Mouse (Mus musculus) left cerebral cortex, adult 2 months (tissue): ENCODE data around the gene Tubgcp2. TPM values are rescaled to one million over a fixed set of nuclear protein-coding genes. Genes with fewer than 3 reads are reported as not detected.
A peak's percentile ranks its signal among the peaks of the same experiment; 100 is the strongest.

Experiments
- DNase-seq, 2 experiments: peaks; one replicate each; pipeline ENCODE4 v3.0.0; 2021 to 2022; ENCODE audit warnings: low spot score in 2 of 2, mixed read lengths in 1 of 2; ENCODE audit errors: extremely low spot score in 1 of 2
- H3K27ac ChIP-seq: fragments of 200-600 bp; 2 replicates; pipeline ENCODE4 v1.8.1; 2022
- H3K4me3 ChIP-seq: fragments of 200-600 bp; 2 replicates; pipeline ENCODE4 v1.8.1; 2022
- CTCF ChIP-seq: fragments of 200-600 bp; IDR thresholded peaks from 2 replicates; pipeline ENCODE4 v1.8.1; 2022; ENCODE audit warnings: antibody characterized with exemption, mild to moderate bottlenecking, moderate library complexity
- intact Hi-C: fragments of 180-260 bp; cut with DNase I; formaldehyde crosslinking; loops from one replicate; pipeline ENCODE4 v1.15.1; 2025
- long read RNA-seq, 2 experiments: library from polyadenylated mRNA; stranded (forward); transcript quantifications; one replicate each; pipeline ENCODE4 v2.0.0; 2021; ENCODE audit warnings: borderline mapping rate in 2 of 2
- total RNA-seq, 2 experiments: library from RNA; stranded (reverse); gene quantifications; 2 replicates each; pipeline ENCODE4 v1.2.3; 2021

The Tubgcp2 gene
- total RNA-seq = 10 to 100 TPM; 34.4 to 35.0 TPM
- long read RNA-seq, experiment 1, transcript Tubgcp2-207 (18 exons, 3,060 nt) = major isoform, 20 of 46 reads
- long read RNA-seq, experiment 1, partial matches to known transcripts = 14 of 46 reads
- long read RNA-seq, experiment 1, other reads (novel, unspliced or antisense) = 9 of 46 reads
- long read RNA-seq, experiment 2, transcript Tubgcp2-207 (18 exons, 3,060 nt) = major isoform, 20 of 49 reads
- long read RNA-seq, experiment 2, partial matches to known transcripts = 11 of 49 reads
- long read RNA-seq, experiment 2, other reads (novel, unspliced or antisense) = 16 of 49 reads

GRCm38 (mm10) chr7:140036281-140037170, at the start of gene Tubgcp2, which contains the start of gene Zfp511:
Gene Tubgcp2, minus strand, starts transcription at chr7:140036669.
Gene Zfp511, plus strand, starts transcription at chr7:140036391.
- TF ChIP-seq CTCF = no peak
- Histone ChIP-seq H3K27ac (peak within 1 kb of the TSS; percentile 94), H3K4me3 (peak within 1 kb of the TSS; percentile 59)
- intact Hi-C loops = loop anchor here (2.0 kb wide), 1 partner anchor 58 kb away; the partner anchor contains the start of gene 6430531B16Rik
- peak; percentile 91 to 93 for DNase-seq

- H3K27ac ChIP-seq = peak within 1 kb of the TSS; percentile 99
- peak; percentile 90 to 92 for DNase-seq
- intact Hi-C loops = loop anchor here (5.0 kb wide), 2 partner anchors 635 to 650 kb away; no protein-coding TSS in a partner anchor
- peak; percentile 56 for TF ChIP-seq CTCF
- peak within 1 kb of the TSS; percentile 49 for H3K4me3 ChIP-seq
Observed at GRCm38 (mm10) chr7:140082242-140082678, 45.8 kb upstream of the Tubgcp2 start, which contains the start of gene Caly. Gene Caly, minus strand, starts transcription at chr7:140082548.

GRCm38 (mm10) chr7:140081408-140082241, 45.2 kb upstream of the Tubgcp2 start:
- peak overlapping the region; percentile 49 for H3K4me3 ChIP-seq
- TF ChIP-seq CTCF = no peak
- peak overlapping the region; percentile 99 for H3K27ac ChIP-seq
- intact Hi-C loops = loop anchor here (2.0 to 5.0 kb wide), 5 partner anchors 21 to 747 kb away; partner anchors contain the start of genes Echs1 and Fuom
- DNase-seq = peak; percentile 46 to 56

- Histone ChIP-seq H3K27ac (peak overlapping the region; percentile 99), H3K4me3 (peak overlapping the region; percentile 49)
- intact Hi-C loops = loop anchor here (2.0 to 5.0 kb wide), 5 partner anchors 22 to 748 kb away; partner anchors contain the start of genes Echs1 and Fuom
- no peak for TF ChIP-seq CTCF
- DNase-seq = peak; percentile 88 to 94
Observed at GRCm38 (mm10) chr7:140080503-140081156, 44.2 kb upstream of the Tubgcp2 start.

GRCm38 (mm10) chr7:140078711-140079110, 42.2 kb upstream of the Tubgcp2 start:
- H3K4me3 ChIP-seq = no peak overlapping the region
- intact Hi-C loops = loop anchor here (1.0 to 10.0 kb wide), 3 partner anchors 63 to 966 kb away; partner anchors contain the start of gene Cox8b
- peak; percentile 92 for TF ChIP-seq CTCF
- no peak overlapping the region for H3K27ac ChIP-seq
- peak; percentile 74 to 78 for DNase-seq

- Histone ChIP-seq H3K4me3 (no peak overlapping the region), H3K27ac (no peak overlapping the region)
- intact Hi-C loops = loop anchor here (1.0 to 10.0 kb wide), 3 partner anchors 64 to 967 kb away; partner anchors contain the start of gene Cox8b
- TF ChIP-seq CTCF = no peak
- no peak for DNase-seq
Observed at GRCm38 (mm10) chr7:140077698-140078097, 41.2 kb upstream of the Tubgcp2 start.

- Histone ChIP-seq H3K4me3 (no peak overlapping the region), H3K27ac (no peak overlapping the region)
- DNase-seq = no peak
- intact Hi-C loops = loop anchor here (10.0 kb wide), 1 partner anchor 975 kb away; no protein-coding TSS in a partner anchor
- TF ChIP-seq CTCF = no peak
Observed at GRCm38 (mm10) chr7:140070042-140070711, 33.7 kb upstream of the Tubgcp2 start.

- intact Hi-C loops = loop anchor here (10.0 kb wide), 1 partner anchor 163 kb away; no protein-coding TSS in a partner anchor
- Histone ChIP-seq H3K4me3 (no peak overlapping the region), H3K27ac (no peak overlapping the region)
- no peak for TF ChIP-seq CTCF
- no peak for DNase-seq
Observed at GRCm38 (mm10) chr7:140067397-140067796, 30.9 kb upstream of the Tubgcp2 start.

GRCm38 (mm10) chr7:140063092-140063491, 26.6 kb upstream of the Tubgcp2 start:
- intact Hi-C loops = loop anchor here (1.0 to 10.0 kb wide), 3 partner anchors 94 to 446 kb away; no protein-coding TSS in a partner anchor
- H3K4me3 ChIP-seq = no peak overlapping the region
- H3K27ac ChIP-seq = no peak overlapping the region
- DNase-seq = peak; percentile 62 to 77
- peak; percentile 73 for TF ChIP-seq CTCF
